Mouse (Mus musculus) c-Kit-positive CD71-negative TER-119-negative erythroid progenitor cells, embryonic 14.5 days (primary cell): ENCODE results near the gene Sbk3.

ENCODE experiments used
- DNase-seq: peaks from one replicate; pipeline ENCODE4 v3.0.0-alpha.2; 2013; ENCODE audit warnings: low read depth

The Sbk3 gene

GRCm38 (mm10) chr7:4933103-4933502 is 37.9 kb downstream of the Sbk3 start:
- no peak for DNase-seq

GRCm38 (mm10) chr7:4928323-4928722 is 42.6 kb downstream of the Sbk3 start:
- no peak for DNase-seq

GRCm38 (mm10) chr7:4927711-4928110 is 43.3 kb downstream of the Sbk3 start:
- no peak for DNase-seq

GRCm38 (mm10) chr7:4926849-4927248 is 44.1 kb downstream of the Sbk3 start:
- no peak for DNase-seq

GRCm38 (mm10) chr7:4925441-4926381 is 45.3 kb downstream of the Sbk3 start, which contains the start of gene Ssc5d:
Ssc5d (plus strand) TSS chr7:4925785.
- no peak for DNase-seq

GRCm38 (mm10) chr7:4924891-4925301 is 46.1 kb downstream of the Sbk3 start:
- DNase-seq, result no peak

- no peak for DNase-seq
These were observed 46.5 kb downstream of the Sbk3 start for GRCm38 (mm10) chr7:4924483-4924882.

GRCm38 (mm10) chr7:4923586-4924364 is 47.2 kb downstream of the Sbk3 start:
- DNase-seq, result no peak

GRCm38 (mm10) chr7:4922931-4923565 is 47.9 kb downstream of the Sbk3 start:
- DNase-seq, result no peak

- DNase-seq, result no peak
These were observed 48.5 kb downstream of the Sbk3 start for GRCm38 (mm10) chr7:4922508-4922907.

GRCm38 (mm10) chr7:4921824-4922482 is 49.0 kb downstream of the Sbk3 start, which contains the start of gene Nat14:
Nat14 (plus strand) TSS chr7:4922028.
- no peak for DNase-seq

GRCm38 (mm10) chr7:4920976-4921823 is 49.8 kb downstream of the Sbk3 start:
- no peak for DNase-seq

GRCm38 (mm10) chr7:4920496-4920895 is 50.5 kb downstream of the Sbk3 start:
- DNase-seq, result no peak

- DNase-seq, result no peak
These were observed 51.0 kb downstream of the Sbk3 start for GRCm38 (mm10) chr7:4919971-4920370.

- DNase-seq, result no peak
These were observed 51.9 kb downstream of the Sbk3 start for GRCm38 (mm10) chr7:4919096-4919495.

GRCm38 (mm10) chr7:4918681-4919080 is 52.3 kb downstream of the Sbk3 start:
- no peak for DNase-seq

GRCm38 (mm10) chr7:4917494-4917893 is 53.5 kb downstream of the Sbk3 start:
- no peak for DNase-seq

GRCm38 (mm10) chr7:4915669-4916416 is 55.1 kb downstream of the Sbk3 start:
- no peak for DNase-seq
